Mouse (Mus musculus) frontal cortex, postnatal 25 days (tissue): ENCODE measurements around the gene Peli1.

ENCODE experiments used
- DNase-seq, 2 experiments: peaks; one replicate each; pipeline ENCODE4 v3.0.0; 2022; ENCODE audit warnings: low spot score in 2 of 2

Peli1 gene

GRCm38 (mm10) chr11:21091067-21091427, at the start of gene Peli1:
Gene Peli1, plus strand, starts transcription at chr11:21091291.
- DNase-seq = peak; percentile 88 to 96

GRCm38 (mm10) chr11:21042590-21042989, 48.5 kb upstream of the Peli1 start:
- DNase-seq = no peak

- no peak for DNase-seq
These were observed 44.9 kb upstream of the Peli1 start for GRCm38 (mm10) chr11:21046188-21046587.

- DNase-seq = no peak
These were observed 43.2 kb upstream of the Peli1 start for GRCm38 (mm10) chr11:21047921-21048320.

GRCm38 (mm10) chr11:21051716-21052115, 39.4 kb upstream of the Peli1 start:
- peak; percentile 9 to 18 for DNase-seq

GRCm38 (mm10) chr11:21054587-21054986, 36.5 kb upstream of the Peli1 start:
- no peak for DNase-seq

- no peak for DNase-seq
These were observed 34.8 kb upstream of the Peli1 start for GRCm38 (mm10) chr11:21056109-21056850.

- no peak for DNase-seq
These were observed 33.3 kb upstream of the Peli1 start for GRCm38 (mm10) chr11:21057511-21058414.

GRCm38 (mm10) chr11:21058415-21058781, 32.7 kb upstream of the Peli1 start:
- DNase-seq = no peak

- no peak for DNase-seq
These were observed 30.6 kb upstream of the Peli1 start for GRCm38 (mm10) chr11:21060386-21061074.

GRCm38 (mm10) chr11:21061075-21061403, 30.1 kb upstream of the Peli1 start:
- DNase-seq = no peak

GRCm38 (mm10) chr11:21061431-21061830, 29.7 kb upstream of the Peli1 start:
- DNase-seq = no peak

- no peak for DNase-seq
These were observed 29.0 kb upstream of the Peli1 start for GRCm38 (mm10) chr11:21062071-21062470.

- DNase-seq = no peak
These were observed 27.8 kb upstream of the Peli1 start for GRCm38 (mm10) chr11:21063271-21063670.

- no peak for DNase-seq
These were observed 11.7 kb upstream of the Peli1 start for GRCm38 (mm10) chr11:21079400-21079799.

- no peak for DNase-seq
These were observed 11.2 kb upstream of the Peli1 start for GRCm38 (mm10) chr11:21079851-21080362.

- no peak for DNase-seq
These were observed 9.9 kb upstream of the Peli1 start for GRCm38 (mm10) chr11:21081169-21081568.

- no peak for DNase-seq
These were observed 8.4 kb upstream of the Peli1 start for GRCm38 (mm10) chr11:21082711-21083110.

- no peak for DNase-seq
These were observed 2.7 kb upstream of the Peli1 start for GRCm38 (mm10) chr11:21088356-21088755.

GRCm38 (mm10) chr11:21089571-21089970, 1.5 kb upstream of the Peli1 start:
- DNase-seq = no peak

- peak; percentile 43 to 52 for DNase-seq
These were observed 626 bp downstream of the Peli1 start for GRCm38 (mm10) chr11:21091428-21092405.
